Mouse (Mus musculus) stomach, embryonic 15.5 days (tissue): ENCODE measurements around the gene Rab25. TPM values are rescaled to one million over a fixed set of nuclear protein-coding genes. Genes with fewer than 3 reads are reported as not detected.

Experiments
- ATAC-seq: fragments of 200-750 bp; cut with Nextera tagmentation; 2 replicates; pipeline ENCODE4 v1.8.0; 2017; ENCODE audit warnings: low read depth, moderate number of reproducible peaks, moderate TSS enrichment; ENCODE audit not compliant: insufficient read depth, low FRiP score
- H3K27ac ChIP-seq: fragments of 300-500 bp; sonication (generic); 2 replicates; pipeline ENCODE4 v1.5.1; 2015; ENCODE audit warnings: mild to moderate bottlenecking, inconsistent platforms
- H3K27me3 ChIP-seq: fragments of 300-500 bp; sonication (generic); replicated peaks from 2 replicates; pipeline ENCODE4 v1.6.1; 2015; ENCODE audit warnings: inconsistent platforms
- H3K36me3 ChIP-seq: fragments of 300-500 bp; sonication (generic); 2 replicates; pipeline ENCODE4 v1.6.1; 2015; ENCODE audit warnings: inconsistent platforms
- H3K4me1 ChIP-seq: fragments of 300-500 bp; sonication (generic); 2 replicates; pipeline ENCODE4 v1.6.1; 2015; ENCODE audit warnings: inconsistent platforms
- H3K4me2 ChIP-seq: fragments of 300-500 bp; sonication (generic); 2 replicates; pipeline ENCODE4 v1.6.1; 2015; ENCODE audit warnings: mild to moderate bottlenecking, inconsistent platforms
- H3K4me3 ChIP-seq: fragments of 300-500 bp; sonication (generic); replicated peaks from 2 replicates; pipeline ENCODE4 v1.5.1; 2015; ENCODE audit warnings: inconsistent platforms
- H3K9ac ChIP-seq: fragments of 300-500 bp; sonication (generic); 2 replicates; pipeline ENCODE4 v1.6.1; 2015; ENCODE audit warnings: inconsistent platforms
- H3K9me3 ChIP-seq: fragments of 300-500 bp; sonication (generic); 2 replicates; pipeline ENCODE4 v1.6.1; 2016; ENCODE audit warnings: inconsistent platforms
- WGBS: fragments of 180-500 bp; shearing (Covaris S2); methylation state at CpG from one replicate; pipeline ENCODE4 v1.1.7; 2015; 5-methylcytosine and 5-hydroxymethylcytosine counted together
- polyA plus RNA-seq: library from polyadenylated mRNA; unstranded; fragments of >200 nt; fragmentation: Nextera tagmentation; extraction: Ambion mirVana; gene quantifications from 2 replicates; pipeline ENCODE4 v1.2.1, GENCODE M21; 2015

The Rab25 gene
- polyA plus RNA-seq, 1 experiment from 2014 or later, result 90.6 TPM

DNA sequence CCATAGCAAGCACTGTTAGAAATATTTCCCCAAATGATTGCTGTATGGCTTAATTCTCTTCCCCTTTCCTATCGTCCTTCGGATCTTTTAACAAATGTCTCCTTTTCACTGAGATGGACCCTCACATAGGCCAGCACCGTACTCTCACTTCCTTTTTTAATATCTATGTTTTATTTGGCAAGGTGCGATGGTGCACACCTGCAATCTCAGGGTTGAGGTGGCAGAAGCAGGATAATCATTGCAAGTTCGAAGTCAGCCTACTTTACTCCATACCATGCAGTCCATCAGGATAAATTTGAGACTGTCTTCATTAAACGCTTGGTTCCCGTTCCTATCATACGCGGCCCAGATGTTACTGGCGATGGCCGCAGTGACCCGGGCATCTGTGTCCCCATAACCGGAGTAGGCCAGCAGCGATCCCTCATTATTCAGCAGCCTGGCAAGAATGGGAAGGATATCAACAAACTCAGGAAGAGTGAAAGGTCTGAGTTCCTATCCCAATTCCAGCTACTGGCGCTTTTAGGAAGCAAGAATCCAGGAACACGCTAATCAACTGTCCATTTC is 4.1 kb upstream of the Rab25 start:
- no peaks in the 10 kb centered on the region for H3K9me3 ChIP-seq
- H3K27me3 ChIP-seq, result no peaks in the 10 kb centered on the region
- peaks cover 25% of the 10 kb centered on the region for H3K4me1 ChIP-seq
- peak overlapping the region; percentile 85 for H3K4me3 ChIP-seq
- peak overlapping the region; percentile 75 for H3K4me2 ChIP-seq
- 18% methylated on average over 16 of the region's 16 CpGs for WGBS
- H3K9ac ChIP-seq, result peak overlapping the region; percentile 53
- H3K27ac ChIP-seq, result peak overlapping the region; percentile 98
- ATAC-seq, result no peak
- H3K36me3 ChIP-seq, result peaks cover 13% of the 10 kb centered on the region; the same call in 1 of the 2 replicates

DNA sequence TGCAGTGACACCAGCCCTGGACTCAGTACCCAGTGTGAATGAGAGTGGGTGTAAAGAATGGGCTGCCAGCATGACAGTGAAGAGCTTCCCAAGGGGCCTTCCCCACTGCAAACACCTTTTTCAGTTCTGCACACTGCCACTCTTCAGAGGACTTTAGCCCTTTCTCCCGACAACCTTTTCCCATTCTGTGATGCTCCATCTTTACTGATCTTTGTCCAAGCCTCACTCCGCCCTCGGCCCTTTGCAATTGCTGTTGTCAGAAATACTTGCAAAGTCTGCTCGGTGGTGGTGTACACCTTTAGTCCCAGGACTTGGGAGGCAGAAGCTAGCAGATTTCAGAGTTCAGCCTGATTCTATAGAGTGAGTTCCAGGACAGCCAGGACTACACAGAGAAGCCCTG is 3.5 kb upstream of the Rab25 start:
- 80% methylated on average over 4 of the region's 4 CpGs for WGBS
- Histone ChIP-seq H3K9ac (no peak overlapping the region), H3K36me3 (peaks cover 11% of the 10 kb centered on the region; the same call in 1 of the 2 replicates), H3K4me2 (peak overlapping the region; percentile 75), H3K27me3 (no peaks in the 10 kb centered on the region), H3K27ac (no peak overlapping the region), H3K9me3 (no peaks in the 10 kb centered on the region), H3K4me1 (peaks cover 28% of the 10 kb centered on the region), H3K4me3 (peak overlapping the region; percentile 85; the same call in 1 of the 2 replicates)
- no peak for ATAC-seq

- no peak overlapping the region for H3K9ac ChIP-seq
- peak overlapping the region; percentile 19 for H3K4me3 ChIP-seq
- no peaks in the 10 kb centered on the region for H3K36me3 ChIP-seq
- peaks cover 21% of the 10 kb centered on the region for H3K4me1 ChIP-seq
- H3K9me3 ChIP-seq, result no peaks in the 10 kb centered on the region
- no peaks in the 10 kb centered on the region for H3K27me3 ChIP-seq
- H3K4me2 ChIP-seq, result peak overlapping the region; percentile 43
- H3K27ac ChIP-seq, result peak overlapping the region; percentile 31; the same call in 1 of the 2 replicates
- 72% methylated on average over 6 of the region's 6 CpGs for WGBS
- ATAC-seq, result 0 out of 2 replicates have a peak, but pooled peaks have one; percentile 23
Measured at GRCm38 (mm10) chr3:88546674-88547418, 1.3 kb downstream of the Rab25 start.

DNA sequence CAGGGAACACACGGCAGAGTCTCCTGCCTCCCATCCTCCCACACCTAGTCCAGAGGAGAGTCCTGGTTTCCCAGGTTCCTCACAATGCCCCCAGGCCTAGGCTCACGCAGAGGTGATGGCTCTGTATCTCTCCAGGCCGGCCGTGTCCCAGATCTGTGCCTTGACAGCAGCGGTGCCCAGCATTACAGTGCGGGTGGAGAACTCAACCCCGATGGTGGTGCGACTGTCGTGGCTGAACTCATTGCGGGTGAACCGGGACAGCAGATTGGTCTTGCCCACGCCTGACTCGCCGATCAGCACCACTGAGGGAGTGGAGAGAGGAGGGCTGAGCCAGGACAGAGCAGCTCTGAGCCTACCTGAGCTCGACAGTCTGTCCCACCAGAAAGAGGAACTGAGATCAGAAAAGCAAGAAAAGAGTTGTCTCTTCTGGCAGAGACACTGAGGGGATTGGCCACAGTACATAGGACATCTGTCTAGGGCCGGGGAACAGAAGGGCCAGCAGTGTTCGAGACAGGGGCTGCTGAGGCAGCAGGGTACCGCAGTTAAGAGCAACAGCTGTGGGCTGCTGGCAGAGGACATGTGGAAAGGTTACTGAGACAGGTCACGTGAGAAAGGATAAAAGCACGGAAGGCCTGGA is 3.0 kb downstream of the Rab25 start:
- H3K27ac ChIP-seq, result no peak overlapping the region
- 57% methylated on average over 20 of the region's 20 CpGs for WGBS
- ATAC-seq, result no peak
- no peak overlapping the region for H3K9ac ChIP-seq
- H3K4me3 ChIP-seq, result no peak overlapping the region
- H3K4me2 ChIP-seq, result no peak overlapping the region
- no peaks in the 10 kb centered on the region for H3K9me3 ChIP-seq
- peaks cover 6% of the 10 kb centered on the region; the same call in 1 of the 2 replicates for H3K36me3 ChIP-seq
- H3K27me3 ChIP-seq, result no peaks in the 10 kb centered on the region
- peaks cover 14% of the 10 kb centered on the region; the same call in 1 of the 2 replicates for H3K4me1 ChIP-seq

DNA sequence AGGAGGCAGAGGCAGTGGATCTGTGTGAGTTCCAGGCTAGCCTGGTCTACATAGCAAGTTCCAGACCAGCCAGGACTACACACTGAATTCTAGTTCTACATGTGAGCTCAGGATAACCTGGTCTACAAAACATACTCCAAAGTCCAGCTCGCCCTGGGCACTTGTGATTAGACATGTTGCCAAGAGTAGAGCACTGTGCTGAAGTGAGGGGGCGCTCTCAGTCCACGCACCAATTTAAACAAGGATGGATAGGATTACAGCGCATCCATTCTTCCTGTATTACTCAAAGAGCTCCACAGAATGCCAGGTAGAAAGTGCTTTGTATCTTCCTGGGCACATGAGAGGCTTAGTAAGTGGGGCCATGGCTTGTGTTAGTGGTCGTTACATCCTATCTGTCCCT is 3.6 kb downstream of the Rab25 start:
- Histone ChIP-seq H3K4me3 (no peak overlapping the region), H3K9me3 (no peaks in the 10 kb centered on the region), H3K27ac (no peak overlapping the region), H3K36me3 (peaks cover 9% of the 10 kb centered on the region; the same call in 1 of the 2 replicates), H3K4me2 (no peak overlapping the region), H3K4me1 (peaks cover 17% of the 10 kb centered on the region; the same call in 1 of the 2 replicates), H3K27me3 (no peaks in the 10 kb centered on the region), H3K9ac (no peak overlapping the region)
- ATAC-seq, result no peak
- 35% methylated on average over 5 of the region's 5 CpGs for WGBS

GRCm38 (mm10) chr3:88543651-88544410 is 4.3 kb downstream of the Rab25 start:
- H3K4me2 ChIP-seq, result no peak overlapping the region
- no peak overlapping the region for H3K4me3 ChIP-seq
- 59% methylated on average over 5 of the region's 5 CpGs for WGBS
- H3K27me3 ChIP-seq, result no peaks in the 10 kb centered on the region
- H3K27ac ChIP-seq, result no peak overlapping the region
- no peaks in the 10 kb centered on the region for H3K9me3 ChIP-seq
- no peak overlapping the region for H3K9ac ChIP-seq
- H3K4me1 ChIP-seq, result peaks cover 21% of the 10 kb centered on the region; the same call in 1 of the 2 replicates
- peaks cover 9% of the 10 kb centered on the region; the same call in 1 of the 2 replicates for H3K36me3 ChIP-seq
- ATAC-seq, result no peak

- H3K9me3 ChIP-seq, result no peaks in the 10 kb centered on the region
- H3K4me1 ChIP-seq, result peaks cover 24% of the 10 kb centered on the region
- H3K4me2 ChIP-seq, result no peak overlapping the region
- no peak overlapping the region for H3K27ac ChIP-seq
- no peak overlapping the region for H3K4me3 ChIP-seq
- WGBS, result 76% methylated on average over 8 of the region's 8 CpGs
- ATAC-seq, result no peak
- peaks cover 15% of the 10 kb centered on the region for H3K36me3 ChIP-seq
- no peaks in the 10 kb centered on the region for H3K27me3 ChIP-seq
- H3K9ac ChIP-seq, result no peak overlapping the region
Measured at GRCm38 (mm10) chr3:88543174-88543573, 4.9 kb downstream of the Rab25 start.

DNA sequence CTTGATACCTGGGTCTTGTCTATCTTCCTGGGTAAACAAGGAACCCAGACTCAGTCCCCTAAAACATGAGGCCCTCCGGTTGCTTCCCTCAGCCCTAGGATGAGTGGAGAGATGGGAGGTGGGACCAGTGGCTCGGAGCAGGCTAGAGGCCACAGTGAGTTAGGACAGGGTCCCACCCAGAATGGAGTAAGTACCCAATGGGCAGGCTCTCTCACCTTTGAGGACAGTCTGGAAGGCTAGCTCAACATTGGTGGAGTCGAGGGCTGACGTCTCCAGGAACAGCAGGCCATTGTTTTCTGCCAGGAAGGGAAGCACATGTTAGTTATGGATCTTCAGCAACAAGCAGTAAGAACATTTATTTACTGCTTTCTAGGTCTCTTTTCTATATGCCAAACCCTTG is 5.6 kb downstream of the Rab25 start:
- no peak overlapping the region for H3K4me2 ChIP-seq
- WGBS, result 50% methylated on average over 4 of the region's 4 CpGs
- no peak overlapping the region for H3K9ac ChIP-seq
- no peak overlapping the region for H3K27ac ChIP-seq
- no peaks in the 10 kb centered on the region for H3K27me3 ChIP-seq
- no peak for ATAC-seq
- H3K9me3 ChIP-seq, result no peaks in the 10 kb centered on the region
- H3K4me1 ChIP-seq, result peaks cover 31% of the 10 kb centered on the region
- H3K36me3 ChIP-seq, result peaks cover 21% of the 10 kb centered on the region
- H3K4me3 ChIP-seq, result no peak overlapping the region

GRCm38 (mm10) chr3:88541622-88542401 is 6.3 kb downstream of the Rab25 start:
- no peak overlapping the region for H3K4me3 ChIP-seq
- H3K9me3 ChIP-seq, result no peaks in the 10 kb centered on the region
- H3K4me1 ChIP-seq, result peaks cover 34% of the 10 kb centered on the region
- no peak overlapping the region for H3K4me2 ChIP-seq
- no peaks in the 10 kb centered on the region for H3K27me3 ChIP-seq
- no peak overlapping the region for H3K27ac ChIP-seq
- 68% methylated on average over 7 of the region's 7 CpGs for WGBS
- no peak for ATAC-seq
- peaks cover 26% of the 10 kb centered on the region for H3K36me3 ChIP-seq
- no peak overlapping the region for H3K9ac ChIP-seq

GRCm38 (mm10) chr3:88540085-88540484 is 8.0 kb downstream of the Rab25 start:
- Histone ChIP-seq H3K27me3 (no peaks in the 10 kb centered on the region), H3K4me2 (no peak overlapping the region), H3K36me3 (peaks cover 26% of the 10 kb centered on the region), H3K4me1 (peaks cover 45% of the 10 kb centered on the region), H3K9ac (no peak overlapping the region), H3K4me3 (no peak overlapping the region), H3K27ac (no peak overlapping the region), H3K9me3 (no peaks in the 10 kb centered on the region)
- ATAC-seq, result no peak
- 52% methylated on average over 5 of the region's 5 CpGs for WGBS

DNA sequence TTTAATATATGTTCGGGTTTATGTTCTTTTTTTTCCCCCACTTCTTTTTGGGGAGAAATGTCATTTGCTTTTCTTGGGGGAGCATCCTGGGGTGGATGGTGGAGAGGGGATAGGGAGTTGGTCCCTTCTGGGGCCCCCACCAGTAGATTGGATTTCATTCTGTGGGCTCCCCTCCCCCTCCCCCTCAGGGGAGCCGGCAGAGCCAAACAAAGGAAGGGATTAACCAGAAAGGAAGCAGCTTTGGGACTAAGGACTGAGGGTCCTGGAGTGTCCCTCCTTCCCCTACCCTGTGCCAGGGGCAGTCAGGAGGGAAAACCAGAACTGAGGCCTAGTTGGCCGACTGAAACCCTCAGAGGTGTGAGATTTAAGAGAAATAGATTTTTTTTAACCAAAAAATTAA is 8.7 kb downstream of the Rab25 start:
- H3K27ac ChIP-seq, result no peak overlapping the region
- H3K4me1 ChIP-seq, result peaks cover 52% of the 10 kb centered on the region
- H3K9me3 ChIP-seq, result no peaks in the 10 kb centered on the region
- ATAC-seq, result no peak
- WGBS, result 33% methylated on average over 3 of the region's 3 CpGs
- no peaks in the 10 kb centered on the region for H3K27me3 ChIP-seq
- no peak overlapping the region for H3K4me3 ChIP-seq
- no peak overlapping the region for H3K4me2 ChIP-seq
- H3K36me3 ChIP-seq, result peaks cover 26% of the 10 kb centered on the region
- no peak overlapping the region for H3K9ac ChIP-seq
